Mouse (Mus musculus) embryonic facial prominence, embryonic 11.5 days (tissue): ENCODE results near the gene Ccnk. TPM values are rescaled to one million over a fixed set of nuclear protein-coding genes. Genes with fewer than 3 reads are reported as not detected.

Source experiments
- ATAC-seq: fragments of 200-750 bp; cut with Nextera tagmentation; replicated peaks from 2 replicates; pipeline ENCODE4 v1.8.0; 2017; ENCODE audit warnings: low read depth; ENCODE audit not compliant: insufficient number of reproducible peaks, low FRiP score, low TSS enrichment
- DNase-seq: peaks from one replicate; pipeline ENCODE4 v3.0.0-alpha.2; 2015; ENCODE audit warnings: low spot score
- H3K27ac ChIP-seq: fragments of 300-500 bp; sonication (generic); replicated peaks from 2 replicates; pipeline ENCODE4 v1.5.1; 2014; ENCODE audit warnings: mild to moderate bottlenecking, low read depth, low read length, control low read depth
- H3K27me3 ChIP-seq: fragments of 300-500 bp; sonication (generic); 2 replicates; pipeline ENCODE4 v1.6.1; 2014; ENCODE audit warnings: mild to moderate bottlenecking, low read length, moderate library complexity, mixed read lengths; ENCODE audit not compliant: control insufficient read depth, insufficient read depth
- H3K36me3 ChIP-seq: fragments of 300-500 bp; sonication (generic); replicated peaks from 2 replicates; pipeline ENCODE4 v1.6.1; 2014; ENCODE audit warnings: low read depth, mild to moderate bottlenecking, low read length, moderate library complexity, mixed read lengths; ENCODE audit not compliant: control insufficient read depth, insufficient read depth
- H3K4me1 ChIP-seq: fragments of 300-500 bp; sonication (generic); 2 replicates; pipeline ENCODE4 v1.6.1; 2014; ENCODE audit warnings: low read length, mixed read lengths; ENCODE audit not compliant: control insufficient read depth, insufficient read depth
- H3K4me2 ChIP-seq: fragments of 300-500 bp; sonication (generic); 2 replicates; pipeline ENCODE4 v1.6.1; 2014; ENCODE audit warnings: low read depth, mild to moderate bottlenecking, control low read depth, low read length, moderate library complexity
- H3K4me3 ChIP-seq: fragments of 300-500 bp; sonication (generic); 2 replicates; pipeline ENCODE4 v1.5.1; 2014; ENCODE audit warnings: low read depth, low read length, control low read depth
- H3K9ac ChIP-seq: fragments of 300-500 bp; sonication (generic); replicated peaks from 2 replicates; pipeline ENCODE4 v1.6.1; 2014; ENCODE audit warnings: mild to moderate bottlenecking, control low read depth, low read length
- H3K9me3 ChIP-seq: fragments of 300-500 bp; sonication (generic); replicated peaks from 2 replicates; pipeline ENCODE4 v1.6.1; 2016; ENCODE audit warnings: mild to moderate bottlenecking, low read length, inconsistent platforms, mixed read lengths; ENCODE audit not compliant: control insufficient read depth
- WGBS: fragments of 180-500 bp; shearing (Covaris S2); extraction: QIAGEN DNeasy Blood & Tissue Kit; methylation state at CpG from one replicate; pipeline ENCODE4 v1.1.7; 2014; 5-methylcytosine and 5-hydroxymethylcytosine counted together
- polyA plus RNA-seq: library from polyadenylated mRNA; unstranded; fragments of >200 nt; fragmentation: Nextera tagmentation; extraction: Ambion mirVana; gene quantifications from 2 replicates; pipeline ENCODE4 v1.2.1, GENCODE M21; 2014

The Ccnk gene
- polyA plus RNA-seq, 1 experiment from 2014 or later, result 8.3 TPM

DNA sequence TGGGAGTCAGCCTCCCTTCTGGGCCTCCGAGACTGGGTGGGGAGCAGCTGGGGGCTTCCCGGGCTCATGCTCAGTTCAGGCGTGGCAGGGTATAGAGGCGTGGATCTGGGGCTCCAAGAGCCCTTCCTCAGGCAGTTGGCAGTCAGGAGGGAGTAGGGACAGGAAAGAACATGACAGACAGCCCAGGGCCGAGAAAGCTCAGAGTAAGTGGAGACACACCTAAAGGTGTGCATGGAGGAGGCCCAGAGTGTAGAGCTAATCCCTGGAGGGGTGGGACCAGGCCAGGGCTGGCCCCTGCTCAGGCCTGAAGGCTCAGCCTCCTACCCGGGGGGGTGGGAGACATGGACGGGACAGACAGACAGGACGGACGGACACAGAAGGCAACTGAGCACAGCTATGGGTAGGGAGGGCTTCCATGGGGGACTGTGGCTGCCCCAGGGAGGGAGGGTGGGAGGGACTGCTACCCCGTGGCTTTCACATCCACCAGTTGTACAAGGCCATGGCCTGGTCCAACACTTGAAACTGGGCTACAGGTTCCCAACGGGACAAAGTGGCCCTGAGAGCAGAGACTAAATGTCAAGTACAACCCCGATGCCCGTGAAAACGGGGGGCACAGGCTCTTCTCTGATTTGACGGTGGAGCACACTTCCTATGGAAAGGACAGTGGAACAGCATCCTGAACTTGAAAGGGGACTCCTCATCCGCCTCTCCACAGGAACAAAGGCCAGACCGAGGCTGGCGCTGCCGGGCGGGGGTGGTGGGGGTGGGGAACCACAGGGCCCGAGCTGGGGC, 40.6 kb downstream of the Ccnk start:
- Histone ChIP-seq H3K27ac (peak overlapping the region; percentile 66), H3K9me3 (no peaks in the 10 kb centered on the region), H3K4me3 (no peak overlapping the region), H3K4me2 (no peak overlapping the region), H3K36me3 (no peaks in the 10 kb centered on the region), H3K27me3 (no peaks in the 10 kb centered on the region), H3K9ac (no peak overlapping the region; the same call in 1 of the 2 replicates), H3K4me1 (peaks cover 11% of the 10 kb centered on the region)
- WGBS, result 74% methylated on average over 21 of the region's 21 CpGs
- ATAC-seq (no peak), DNase-seq (no peak)

- 73% methylated on average over 12 of the region's 12 CpGs for WGBS
- H3K4me1 ChIP-seq, result peaks cover 9% of the 10 kb centered on the region
- H3K9me3 ChIP-seq, result no peaks in the 10 kb centered on the region
- no peaks in the 10 kb centered on the region for H3K36me3 ChIP-seq
- ATAC-seq, result no peak
- no peak overlapping the region for H3K9ac ChIP-seq
- no peak overlapping the region for H3K4me3 ChIP-seq
- H3K27me3 ChIP-seq, result no peaks in the 10 kb centered on the region
- no peak for DNase-seq
- no peak overlapping the region for H3K27ac ChIP-seq
- no peak overlapping the region for H3K4me2 ChIP-seq
Observed at GRCm38 (mm10) chr12:108220621-108221020, 41.2 kb downstream of the Ccnk start.

DNA sequence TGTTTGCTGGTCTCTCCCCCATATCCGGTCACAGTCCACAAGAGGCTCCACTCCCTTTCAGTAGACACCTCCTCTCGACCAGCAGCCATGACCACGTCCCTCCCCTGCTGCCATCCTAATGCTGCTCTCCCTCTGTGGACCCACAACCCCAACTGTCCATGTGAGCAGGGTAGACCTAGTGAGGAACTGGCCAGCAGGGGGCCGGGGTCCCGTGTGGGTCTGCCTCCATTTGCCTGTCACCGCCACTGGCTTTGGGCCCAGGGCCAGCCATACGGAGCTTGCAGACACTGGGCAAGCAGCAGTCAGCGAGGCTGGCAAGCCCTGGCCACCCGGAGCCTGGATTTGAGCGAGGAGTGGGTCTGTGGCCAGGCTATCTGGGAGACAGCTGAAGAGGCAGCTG, 41.8 kb downstream of the Ccnk start:
- Histone ChIP-seq H3K4me2 (no peak overlapping the region), H3K27ac (no peak overlapping the region), H3K9me3 (no peaks in the 10 kb centered on the region), H3K9ac (no peak overlapping the region), H3K27me3 (no peaks in the 10 kb centered on the region), H3K36me3 (no peaks in the 10 kb centered on the region), H3K4me1 (peaks cover 9% of the 10 kb centered on the region), H3K4me3 (no peak overlapping the region)
- WGBS, result 67% methylated on average over 10 of the region's 10 CpGs
- DNase-seq, result no peak
- no peak for ATAC-seq

GRCm38 (mm10) chr12:108221712-108222111, 42.3 kb downstream of the Ccnk start:
- H3K27ac ChIP-seq, result no peak overlapping the region
- ATAC-seq (no peak), DNase-seq (no peak)
- no peaks in the 10 kb centered on the region for H3K9me3 ChIP-seq
- no peak overlapping the region for H3K4me3 ChIP-seq
- no peaks in the 10 kb centered on the region for H3K27me3 ChIP-seq
- WGBS, result 86% methylated on average over 7 of the region's 7 CpGs
- no peaks in the 10 kb centered on the region for H3K36me3 ChIP-seq
- no peak overlapping the region for H3K9ac ChIP-seq
- peaks cover 9% of the 10 kb centered on the region for H3K4me1 ChIP-seq
- no peak overlapping the region for H3K4me2 ChIP-seq

GRCm38 (mm10) chr12:108223357-108223756, 44.0 kb downstream of the Ccnk start:
- Histone ChIP-seq H3K9me3 (no peaks in the 10 kb centered on the region), H3K36me3 (no peaks in the 10 kb centered on the region), H3K4me2 (no peak overlapping the region), H3K9ac (no peak overlapping the region), H3K27me3 (no peaks in the 10 kb centered on the region), H3K4me1 (peaks cover 9% of the 10 kb centered on the region; the same call in 1 of the 2 replicates), H3K27ac (no peak overlapping the region), H3K4me3 (no peak overlapping the region)
- no peak for DNase-seq
- WGBS, result 50% methylated on average over 8 of the region's 8 CpGs
- no peak for ATAC-seq

DNA sequence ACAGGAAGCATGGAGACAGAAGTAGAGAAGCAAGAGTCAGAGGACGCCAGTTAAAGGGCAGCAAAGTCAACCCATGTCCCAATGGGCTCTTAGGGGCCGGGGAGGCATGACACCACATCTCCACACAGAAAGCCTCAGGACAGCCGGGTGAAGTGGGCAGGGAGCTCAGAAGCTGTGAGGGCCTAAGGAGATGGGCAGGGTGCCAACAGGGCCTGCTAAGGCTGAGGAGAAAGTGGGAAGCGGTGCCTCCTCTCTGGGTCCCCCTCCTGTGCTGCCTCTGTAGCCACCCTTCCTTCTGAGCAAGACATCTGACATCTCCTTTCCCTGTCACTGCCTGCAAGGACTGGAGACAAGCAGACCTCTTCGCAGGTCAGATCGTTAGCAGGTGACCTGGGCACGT, 46.4 kb downstream of the Ccnk start:
- no peak overlapping the region for H3K4me3 ChIP-seq
- ATAC-seq, result no peak
- no peaks in the 10 kb centered on the region for H3K27me3 ChIP-seq
- no peak for DNase-seq
- 75% methylated on average over 7 of the region's 7 CpGs for WGBS
- H3K27ac ChIP-seq, result no peak overlapping the region
- H3K9me3 ChIP-seq, result no peaks in the 10 kb centered on the region
- no peak overlapping the region for H3K9ac ChIP-seq
- H3K4me1 ChIP-seq, result peaks cover 4% of the 10 kb centered on the region; the same call in 1 of the 2 replicates
- no peak overlapping the region for H3K4me2 ChIP-seq
- no peaks in the 10 kb centered on the region for H3K36me3 ChIP-seq

DNA sequence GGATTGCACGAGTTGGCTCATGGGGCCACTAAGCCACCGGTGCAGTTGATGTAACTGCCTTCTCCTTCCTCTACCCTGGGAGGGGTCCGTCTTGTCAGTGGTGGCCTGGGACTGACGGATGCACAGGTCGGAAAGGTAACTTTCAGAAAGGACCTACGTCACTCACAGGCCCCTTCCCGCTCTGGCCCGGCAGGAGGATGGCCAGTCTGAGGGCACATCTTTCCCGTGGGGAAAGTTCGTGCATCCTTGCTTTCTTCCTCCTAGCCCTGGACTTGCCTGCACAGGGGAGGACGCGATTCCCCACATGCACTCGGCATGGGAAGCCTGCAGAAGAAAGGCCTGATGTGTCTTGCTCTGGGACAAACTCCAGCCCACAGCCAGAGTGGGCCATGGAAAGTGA, 46.8 kb downstream of the Ccnk start:
- Histone ChIP-seq H3K9me3 (no peaks in the 10 kb centered on the region), H3K36me3 (no peaks in the 10 kb centered on the region), H3K4me3 (no peak overlapping the region), H3K4me2 (no peak overlapping the region), H3K27ac (no peak overlapping the region), H3K27me3 (no peaks in the 10 kb centered on the region), H3K9ac (no peak overlapping the region), H3K4me1 (peaks cover 4% of the 10 kb centered on the region; the same call in 1 of the 2 replicates)
- no peak for DNase-seq
- no peak for ATAC-seq
- 76% methylated on average over 13 of the region's 13 CpGs for WGBS

DNA sequence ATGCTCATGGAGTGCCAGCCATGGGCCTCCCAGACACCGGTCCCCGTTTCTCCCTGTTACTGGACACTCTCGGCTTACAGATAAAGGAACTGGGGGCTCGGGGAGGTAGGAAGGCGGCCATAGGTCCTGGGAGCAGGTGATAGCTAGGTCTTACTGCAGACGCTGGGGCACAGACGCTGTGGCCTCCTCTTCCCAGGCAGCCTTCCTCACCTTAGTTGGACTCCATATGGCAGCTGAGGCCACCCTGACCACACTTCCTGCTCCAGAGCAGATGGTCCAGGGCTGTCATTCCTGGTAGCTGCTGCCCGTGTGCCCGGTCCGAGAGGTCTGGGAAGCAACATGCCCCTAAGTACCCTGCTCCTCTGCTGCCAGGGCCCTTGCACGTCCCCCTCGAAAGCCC, 47.6 kb downstream of the Ccnk start:
- Histone ChIP-seq H3K4me2 (no peak overlapping the region), H3K27me3 (no peaks in the 10 kb centered on the region), H3K4me1 (peaks cover 7% of the 10 kb centered on the region), H3K27ac (no peak overlapping the region), H3K9me3 (no peaks in the 10 kb centered on the region), H3K9ac (no peak overlapping the region), H3K36me3 (no peaks in the 10 kb centered on the region), H3K4me3 (no peak overlapping the region)
- DNase-seq (no peak), ATAC-seq (no peak)
- WGBS, result 85% methylated on average over 12 of the region's 12 CpGs
